Mouse (Mus musculus) lung, embryonic 15.5 days (tissue): Measurements from ENCODE around the gene Ecm1. TPM values are rescaled to one million over a fixed set of nuclear protein-coding genes. Genes with fewer than 3 reads are reported as not detected.

Experiments used
- ATAC-seq: fragments of 200-750 bp; cut with Nextera tagmentation; 2 replicates; pipeline ENCODE4 v1.8.0; 2017; ENCODE audit warnings: moderate number of reproducible peaks, borderline replicate concordance; ENCODE audit not compliant: low FRiP score, low TSS enrichment; ENCODE audit errors: extremely low read depth
- H3K27ac ChIP-seq: fragments of 300-500 bp; sonication (generic); 2 replicates; pipeline ENCODE4 v1.5.1; 2015; ENCODE audit warnings: moderate library complexity, mild to moderate bottlenecking, inconsistent platforms
- H3K27me3 ChIP-seq: fragments of 300-500 bp; sonication (generic); 2 replicates; pipeline ENCODE4 v1.6.1; 2015; ENCODE audit warnings: inconsistent platforms
- H3K36me3 ChIP-seq: fragments of 300-500 bp; sonication (generic); 2 replicates; pipeline ENCODE4 v1.6.1; 2015; ENCODE audit warnings: inconsistent platforms
- H3K4me1 ChIP-seq: fragments of 300-500 bp; sonication (generic); 2 replicates; pipeline ENCODE4 v1.6.1; 2015; ENCODE audit warnings: inconsistent platforms
- H3K4me2 ChIP-seq: fragments of 300-500 bp; sonication (generic); 2 replicates; pipeline ENCODE4 v1.6.1; 2015; ENCODE audit warnings: inconsistent platforms, mild to moderate bottlenecking, moderate library complexity
- H3K4me3 ChIP-seq: fragments of 300-500 bp; sonication (generic); 2 replicates; pipeline ENCODE4 v1.5.1; 2015; ENCODE audit warnings: mild to moderate bottlenecking, inconsistent platforms
- H3K9ac ChIP-seq: fragments of 300-500 bp; sonication (generic); 2 replicates; pipeline ENCODE4 v1.6.1; 2015; ENCODE audit warnings: inconsistent platforms
- H3K9me3 ChIP-seq: fragments of 300-500 bp; sonication (generic); 2 replicates; pipeline ENCODE4 v1.6.1; 2016; ENCODE audit warnings: inconsistent platforms
- WGBS: fragments of 180-500 bp; shearing (Covaris S2); methylation state at CpG from one replicate; pipeline ENCODE4 v1.1.7; 2015; 5-methylcytosine and 5-hydroxymethylcytosine counted together
- polyA plus RNA-seq: library from polyadenylated mRNA; unstranded; fragments of >200 nt; fragmentation: Nextera tagmentation; extraction: Ambion mirVana; gene quantifications from 2 replicates; pipeline ENCODE4 v1.2.1, GENCODE M21; 2015

Gene Ecm1
- polyA plus RNA-seq, result 16.9 and 20.4 TPM in 2 replicates

GRCm38 (mm10) chr3:95739353-95740104 is at the start of gene Ecm1:
Gene Ecm1, minus strand, starts transcription at chr3:95739569.
- peaks cover 44% of the 10 kb centered on the region for H3K36me3 ChIP-seq
- H3K4me2 ChIP-seq, result peak within 1 kb of the TSS; percentile 5; the same call in 1 of the 2 replicates
- no peaks in the 10 kb centered on the region for H3K9me3 ChIP-seq
- H3K9ac ChIP-seq, result no peak within 1 kb of the TSS
- peaks cover 12% of the 10 kb centered on the region for H3K4me1 ChIP-seq
- no peaks in the 10 kb centered on the region for H3K27me3 ChIP-seq
- ATAC-seq, result peak; percentile 34; the same call in 1 of the 2 replicates
- peak within 1 kb of the TSS; percentile 48 for H3K27ac ChIP-seq
- 53% methylated on average over 7 of the region's 7 CpGs for WGBS
- no peak within 1 kb of the TSS for H3K4me3 ChIP-seq

- H3K4me3 ChIP-seq, result no peak overlapping the region
- WGBS, result 90% methylated on average over 4 of the region's 4 CpGs
- H3K27me3 ChIP-seq, result no peaks in the 10 kb centered on the region
- H3K36me3 ChIP-seq, result peaks cover 64% of the 10 kb centered on the region
- H3K9ac ChIP-seq, result no peak overlapping the region
- no peak overlapping the region for H3K27ac ChIP-seq
- H3K9me3 ChIP-seq, result no peaks in the 10 kb centered on the region
- H3K4me2 ChIP-seq, result no peak overlapping the region
- ATAC-seq, result no peak
- no peaks in the 10 kb centered on the region for H3K4me1 ChIP-seq
These were observed 46.1 kb upstream of the Ecm1 start for GRCm38 (mm10) chr3:95785501-95785900.

GRCm38 (mm10) chr3:95771985-95772384 is 32.6 kb upstream of the Ecm1 start:
- Histone ChIP-seq H3K27me3 (no peaks in the 10 kb centered on the region), H3K4me3 (no peak overlapping the region), H3K4me2 (no peak overlapping the region), H3K9ac (no peak overlapping the region), H3K27ac (no peak overlapping the region), H3K9me3 (no peaks in the 10 kb centered on the region), H3K4me1 (no peaks in the 10 kb centered on the region), H3K36me3 (peaks cover 68% of the 10 kb centered on the region)
- no peak for ATAC-seq

- Histone ChIP-seq H3K36me3 (peaks cover 56% of the 10 kb centered on the region), H3K27ac (no peak overlapping the region)
These were observed 26.2 kb upstream of the Ecm1 start for GRCm38 (mm10) chr3:95765534-95765933.

GRCm38 (mm10) chr3:95763811-95764210 is 24.4 kb upstream of the Ecm1 start:
- Histone ChIP-seq H3K4me2 (no peak overlapping the region), H3K4me3 (no peak overlapping the region), H3K4me1 (peaks cover 8% of the 10 kb centered on the region), H3K9me3 (no peaks in the 10 kb centered on the region), H3K27me3 (no peaks in the 10 kb centered on the region), H3K36me3 (peaks cover 45% of the 10 kb centered on the region), H3K27ac (0 out of 2 replicates have a peak overlapping the region, but pooled peaks have one; percentile 19), H3K9ac (no peak overlapping the region)
- ATAC-seq, result no peak; the same call in 1 of the 2 replicates
- WGBS, result 60% methylated on average over 10 of the region's 10 CpGs

More at GRCm38 (mm10) chr3:95765534-95765933, 26.2 kb upstream of the Ecm1 start:
- no peaks in the 10 kb centered on the region for H3K9me3 ChIP-seq
- H3K4me2 ChIP-seq, result no peak overlapping the region
- no peak for ATAC-seq
- H3K27me3 ChIP-seq, result no peaks in the 10 kb centered on the region
- peaks cover 8% of the 10 kb centered on the region for H3K4me1 ChIP-seq
- H3K9ac ChIP-seq, result no peak overlapping the region
- WGBS, result 87% methylated on average over 10 of the region's 10 CpGs
- H3K4me3 ChIP-seq, result no peak overlapping the region

GRCm38 (mm10) chr3:95762961-95763360 is 23.6 kb upstream of the Ecm1 start:
- Histone ChIP-seq H3K9me3 (no peaks in the 10 kb centered on the region), H3K27me3 (no peaks in the 10 kb centered on the region), H3K4me3 (no peak overlapping the region), H3K36me3 (peaks cover 36% of the 10 kb centered on the region), H3K4me2 (no peak overlapping the region), H3K9ac (no peak overlapping the region), H3K4me1 (peaks cover 8% of the 10 kb centered on the region), H3K27ac (peak overlapping the region; percentile 52)
- 43% methylated on average over 6 of the region's 6 CpGs for WGBS
- ATAC-seq, result peak; percentile 48; the same call in 1 of the 2 replicates

- H3K36me3 ChIP-seq, result peaks cover 31% of the 10 kb centered on the region
- no peak for ATAC-seq
- H3K4me3 ChIP-seq, result no peak overlapping the region
- H3K9me3 ChIP-seq, result no peaks in the 10 kb centered on the region
- 64% methylated on average over 4 of the region's 4 CpGs for WGBS
- H3K9ac ChIP-seq, result no peak overlapping the region
- no peaks in the 10 kb centered on the region for H3K27me3 ChIP-seq
- peaks cover 8% of the 10 kb centered on the region for H3K4me1 ChIP-seq
- H3K4me2 ChIP-seq, result no peak overlapping the region
- H3K27ac ChIP-seq, result peak overlapping the region; percentile 41; the same call in 1 of the 2 replicates
These were observed 22.4 kb upstream of the Ecm1 start for GRCm38 (mm10) chr3:95761771-95762170.

GRCm38 (mm10) chr3:95760656-95761055 is 21.3 kb upstream of the Ecm1 start:
- ATAC-seq, result no peak
- Histone ChIP-seq H3K27ac (no peak overlapping the region), H3K4me1 (peaks cover 8% of the 10 kb centered on the region), H3K9ac (no peak overlapping the region), H3K4me3 (no peak overlapping the region), H3K4me2 (no peak overlapping the region), H3K9me3 (no peaks in the 10 kb centered on the region), H3K27me3 (no peaks in the 10 kb centered on the region), H3K36me3 (peaks cover 22% of the 10 kb centered on the region)

GRCm38 (mm10) chr3:95760106-95760505 is 20.7 kb upstream of the Ecm1 start, which contains the start of gene Tars2:
Gene Tars2, minus strand, starts transcription at chr3:95760206.
- WGBS, result 85% methylated on average over 6 of the region's 6 CpGs

GRCm38 (mm10) chr3:95758467-95759218 is 19.3 kb upstream of the Ecm1 start:
- Histone ChIP-seq H3K9ac (no peak overlapping the region), H3K36me3 (peaks cover 2% of the 10 kb centered on the region), H3K4me1 (peaks cover 11% of the 10 kb centered on the region), H3K27ac (no peak overlapping the region), H3K27me3 (no peaks in the 10 kb centered on the region), H3K4me2 (no peak overlapping the region), H3K4me3 (no peak overlapping the region), H3K9me3 (no peaks in the 10 kb centered on the region)
- WGBS, result 30% methylated on average over 9 of the region's 9 CpGs
- ATAC-seq, result no peak

More at GRCm38 (mm10) chr3:95760106-95760505, 20.7 kb upstream of the Ecm1 start, which contains the start of gene Tars2:
- Histone ChIP-seq H3K4me2 (no peak within 1 kb of the TSS), H3K4me3 (no peak within 1 kb of the TSS), H3K9ac (no peak within 1 kb of the TSS), H3K4me1 (peaks cover 11% of the 10 kb centered on the region), H3K27me3 (no peaks in the 10 kb centered on the region), H3K9me3 (no peaks in the 10 kb centered on the region), H3K27ac (no peak within 1 kb of the TSS), H3K36me3 (peaks cover 16% of the 10 kb centered on the region)
- no peak for ATAC-seq

- no peak for ATAC-seq
- H3K4me1 ChIP-seq, result peaks cover 6% of the 10 kb centered on the region
- H3K36me3 ChIP-seq, result peaks cover 9% of the 10 kb centered on the region
- H3K27me3 ChIP-seq, result no peaks in the 10 kb centered on the region
- no peak overlapping the region for H3K4me2 ChIP-seq
- H3K9me3 ChIP-seq, result no peaks in the 10 kb centered on the region
- WGBS, result 87% methylated on average over 2 of the region's 2 CpGs
- H3K4me3 ChIP-seq, result no peak overlapping the region
- H3K27ac ChIP-seq, result no peak overlapping the region
- H3K9ac ChIP-seq, result no peak overlapping the region
These were observed 17.4 kb upstream of the Ecm1 start for GRCm38 (mm10) chr3:95756808-95757207.
